Mouse (Mus musculus) MEL-GATA-1-ER (cell line): ENCODE data around the gene Cdk14.

Experiments
- DNase-seq: peaks from one replicate; pipeline ENCODE4 v3.0.0-alpha.2; 2012; ENCODE audit warnings: low read depth; ENCODE audit errors: extremely low read depth

The Cdk14 gene

GRCm38 (mm10) chr5:5096248-5096915 is 323.7 kb downstream of the Cdk14 start:
- no peak for DNase-seq

- DNase-seq, result no peak
Measured at GRCm38 (mm10) chr5:5092736-5093135, 327.4 kb downstream of the Cdk14 start.

- DNase-seq, result no peak
Measured at GRCm38 (mm10) chr5:5071526-5071925, 348.6 kb downstream of the Cdk14 start.

- DNase-seq, result no peak
Measured at GRCm38 (mm10) chr5:5064686-5065085, 355.4 kb downstream of the Cdk14 start.

GRCm38 (mm10) chr5:5056102-5056883 is 363.8 kb downstream of the Cdk14 start:
- DNase-seq, result no peak

- no peak for DNase-seq
Measured at GRCm38 (mm10) chr5:5055494-5055893, 364.6 kb downstream of the Cdk14 start.

GRCm38 (mm10) chr5:5054270-5054669 is 365.8 kb downstream of the Cdk14 start:
- no peak for DNase-seq

- no peak for DNase-seq
Measured at GRCm38 (mm10) chr5:5044326-5044725, 375.8 kb downstream of the Cdk14 start.

GRCm38 (mm10) chr5:5042735-5043134 is 377.4 kb downstream of the Cdk14 start:
- DNase-seq, result no peak

- no peak for DNase-seq
Measured at GRCm38 (mm10) chr5:5041480-5041879, 378.6 kb downstream of the Cdk14 start.

- no peak for DNase-seq
Measured at GRCm38 (mm10) chr5:5039700-5040284, 380.3 kb downstream of the Cdk14 start.

- no peak for DNase-seq
Measured at GRCm38 (mm10) chr5:5033445-5033844, 386.7 kb downstream of the Cdk14 start.

GRCm38 (mm10) chr5:5032847-5033246 is 387.3 kb downstream of the Cdk14 start:
- no peak for DNase-seq

GRCm38 (mm10) chr5:5032446-5032845 is 387.7 kb downstream of the Cdk14 start:
- DNase-seq, result no peak

- no peak for DNase-seq
Measured at GRCm38 (mm10) chr5:5030431-5030830, 389.7 kb downstream of the Cdk14 start.

- no peak for DNase-seq
Measured at GRCm38 (mm10) chr5:5018959-5019358, 401.2 kb downstream of the Cdk14 start.

GRCm38 (mm10) chr5:5018242-5018641 is 401.9 kb downstream of the Cdk14 start:
- no peak for DNase-seq

GRCm38 (mm10) chr5:5013783-5014182 is 406.3 kb downstream of the Cdk14 start:
- no peak for DNase-seq

GRCm38 (mm10) chr5:5012521-5013346 is 407.4 kb downstream of the Cdk14 start:
- no peak for DNase-seq

GRCm38 (mm10) chr5:5008153-5008745 is 411.9 kb downstream of the Cdk14 start:
- DNase-seq, result no peak

- DNase-seq, result no peak
Measured at GRCm38 (mm10) chr5:5007489-5008152, 412.5 kb downstream of the Cdk14 start.
